Mouse (Mus musculus) MEL (cell line): Measurements from ENCODE around the gene Apoc4.

ENCODE experiments used
- CTCF ChIP-seq, 3 experiments: IDR thresholded peaks in 2 of 3; conservative IDR thresholded peaks in 1 of 3; 2 replicates each; pipeline ENCODE4 v1.5.1; 2011 to 2012; ENCODE audit warnings: low read length in 3 of 3, low read depth in 2 of 3, mild to moderate bottlenecking in 2 of 3, improper control_type of control experiment in 1 of 3, inconsistent platforms in 1 of 3, mixed read lengths in 1 of 3, moderate library complexity in 1 of 3; ENCODE audit not compliant: control insufficient read depth in 1 of 3, insufficient read depth in 1 of 3, poor library complexity in 1 of 3, severe bottlenecking in 1 of 3
- GATA1 ChIP-seq: IDR thresholded peaks from 2 replicates; pipeline ENCODE4 v1.6.1; 2011; ENCODE audit warnings: low read depth, low read length, improper control_type of control experiment
- HCFC1 ChIP-seq: IDR thresholded peaks from 2 replicates; pipeline ENCODE4 v1.6.1; 2012; ENCODE audit warnings: low read depth, mild to moderate bottlenecking, inconsistent platforms, low read length, improper control_type of control experiment, moderate library complexity
- MAZ ChIP-seq: IDR thresholded peaks from 2 replicates; pipeline ENCODE4 v1.6.1; 2012; ENCODE audit warnings: low read depth, mild to moderate bottlenecking, inconsistent platforms, low read length, improper control_type of control experiment
- POLR2A ChIP-seq, 2 experiments: IDR thresholded peaks; 2 replicates each; pipeline ENCODE4 v1.6.1; 2011 to 2012; ENCODE audit warnings: low read length in 2 of 2, mild to moderate bottlenecking in 2 of 2, control low read depth in 1 of 2, improper control_type of control experiment in 1 of 2, low read depth in 1 of 2, moderate library complexity in 1 of 2; ENCODE audit not compliant: control insufficient read depth in 1 of 2, insufficient read depth in 1 of 2, poor library complexity in 1 of 2

DNA sequence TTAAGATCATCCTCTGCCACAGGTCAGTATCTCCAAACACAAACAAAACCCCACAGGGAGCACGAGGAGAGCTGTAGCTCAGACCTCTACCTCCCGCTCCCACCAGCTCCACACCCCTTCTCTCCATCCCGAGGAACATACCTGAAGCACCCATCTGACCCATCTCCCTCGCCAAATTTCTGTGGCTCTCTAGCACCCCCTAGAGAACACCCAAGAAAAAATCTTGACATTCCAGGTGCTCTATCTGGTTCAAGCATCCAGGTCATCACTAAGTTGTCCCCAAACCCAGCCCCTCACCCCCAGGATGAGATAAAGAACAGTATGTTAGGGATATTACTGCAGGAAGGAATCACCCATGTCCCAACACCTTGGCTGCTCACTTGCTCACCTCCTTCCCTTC lies 31.9 kb upstream of the Apoc4 start:
- peak; percentile 36 to 62 (median 56) for TF ChIP-seq CTCF (IDR thresholded peaks at IDR 0.05 in 2 of 3, conservative IDR thresholded peaks at IDR 0.05 in 1 of 3; ENCODE audit: control insufficient read depth in 1 of 3, insufficient read depth in 1 of 3, low read depth in 2 of 3, low read length in 3 of 3, poor library complexity in 1 of 3, severe bottlenecking in 1 of 3)
- no peak for TF ChIP-seq GATA1
- TF ChIP-seq POLR2A (IDR thresholded peaks at IDR 0.05; ENCODE audit: control insufficient read depth in 1 of 2, insufficient read depth in 1 of 2, low read depth in 1 of 2, low read length in 2 of 2, poor library complexity in 1 of 2) = no peak; a peak in 1 of 4 replicates
- no peak for TF ChIP-seq MAZ
- TF ChIP-seq HCFC1 = no peak
